Mouse (Mus musculus) R1 (cell line): ENCODE data around the gene Ankrd6.

Source experiments
- DNase-seq: peaks from one replicate; pipeline ENCODE4 v3.0.0-alpha.2; 2018; ENCODE audit warnings: low read depth, low spot score

The Ankrd6 gene

GRCm38 (mm10) chr4:32905913-32906312 lies 44.7 kb downstream of the Ankrd6 start:
- no peak for DNase-seq

DNA sequence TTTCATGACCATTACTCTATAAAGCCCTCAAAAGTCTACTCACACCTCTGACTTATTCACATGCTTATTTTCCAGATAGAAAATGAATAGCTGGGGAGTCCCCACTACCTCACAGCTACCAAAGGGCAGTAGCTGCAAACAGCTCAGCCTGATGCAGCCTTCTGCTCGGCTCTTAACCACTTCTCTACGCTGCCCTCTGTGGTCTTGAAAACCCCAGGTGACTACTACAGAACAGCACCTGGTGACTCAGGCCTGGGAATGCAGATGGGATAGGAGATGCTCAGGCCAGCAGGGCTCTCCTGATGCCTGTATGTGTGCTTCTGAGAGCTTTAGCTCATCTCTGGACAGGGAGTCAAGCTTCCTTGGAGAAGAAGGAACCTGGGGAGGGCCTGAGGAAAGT lies 45.3 kb downstream of the Ankrd6 start:
- DNase-seq, result no peak

- no peak for DNase-seq
Observed at GRCm38 (mm10) chr4:32903826-32904225, 46.8 kb downstream of the Ankrd6 start.

DNA sequence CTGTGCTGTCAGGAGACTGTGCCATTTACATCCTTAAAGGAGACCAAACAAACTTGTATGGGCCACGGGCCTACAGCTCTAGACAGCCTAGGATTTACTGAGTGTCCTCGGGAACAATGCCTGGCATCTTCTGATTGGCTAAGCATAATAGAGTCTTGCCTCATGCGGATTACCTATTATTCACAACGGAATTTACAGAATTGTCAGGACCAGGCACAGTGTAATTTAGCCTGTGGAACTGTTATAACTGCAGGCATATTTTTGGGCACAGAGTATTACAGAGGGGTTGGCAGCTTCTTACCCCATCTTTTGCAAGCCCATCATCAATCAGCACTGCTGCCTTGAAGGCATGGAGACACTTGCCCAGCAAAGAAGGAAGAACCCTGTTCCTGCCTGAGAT lies 51.6 kb downstream of the Ankrd6 start:
- no peak for DNase-seq

GRCm38 (mm10) chr4:32891341-32891740 lies 59.3 kb downstream of the Ankrd6 start:
- peak; percentile 65 for DNase-seq

DNA sequence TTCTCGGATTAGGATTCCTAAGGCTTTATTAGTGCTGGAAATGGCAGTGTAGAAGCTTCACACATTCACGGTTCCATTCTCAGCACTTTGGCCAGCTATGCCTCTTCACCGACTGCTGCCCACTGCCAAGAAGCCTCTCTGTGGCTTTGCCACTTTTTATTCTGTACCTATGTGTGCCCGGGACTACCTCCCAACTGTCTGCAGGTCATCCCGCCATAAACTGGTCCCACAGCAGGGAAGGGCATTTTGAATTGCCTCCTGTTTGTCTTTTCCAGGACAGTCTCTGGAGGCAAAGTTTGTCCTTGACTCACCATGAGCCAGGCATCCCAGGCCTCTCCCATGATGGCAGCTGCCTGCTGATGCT lies 59.9 kb downstream of the Ankrd6 start:
- no peak for DNase-seq

GRCm38 (mm10) chr4:32889996-32890734 lies 60.5 kb downstream of the Ankrd6 start:
- no peak for DNase-seq

DNA sequence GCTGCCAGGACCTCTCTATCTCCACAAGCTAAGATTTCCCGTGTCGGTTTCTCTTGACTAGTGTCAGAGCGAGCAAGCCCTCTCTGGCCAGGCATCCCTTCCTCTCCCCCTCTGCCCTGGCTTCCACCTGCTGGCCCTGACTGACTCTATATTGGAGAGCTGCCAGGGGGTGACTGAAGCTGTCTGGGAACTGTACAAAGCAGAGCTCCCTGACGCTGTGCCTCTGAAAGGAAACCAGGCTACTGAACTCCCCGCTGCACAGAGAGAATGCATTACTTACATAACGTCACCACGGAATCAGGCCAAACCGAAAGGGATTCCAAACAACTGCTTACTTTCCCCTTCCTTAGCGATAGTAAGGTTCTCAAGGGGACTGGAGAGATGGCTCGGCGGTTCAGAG lies 61.4 kb downstream of the Ankrd6 start:
- no peak for DNase-seq

DNA sequence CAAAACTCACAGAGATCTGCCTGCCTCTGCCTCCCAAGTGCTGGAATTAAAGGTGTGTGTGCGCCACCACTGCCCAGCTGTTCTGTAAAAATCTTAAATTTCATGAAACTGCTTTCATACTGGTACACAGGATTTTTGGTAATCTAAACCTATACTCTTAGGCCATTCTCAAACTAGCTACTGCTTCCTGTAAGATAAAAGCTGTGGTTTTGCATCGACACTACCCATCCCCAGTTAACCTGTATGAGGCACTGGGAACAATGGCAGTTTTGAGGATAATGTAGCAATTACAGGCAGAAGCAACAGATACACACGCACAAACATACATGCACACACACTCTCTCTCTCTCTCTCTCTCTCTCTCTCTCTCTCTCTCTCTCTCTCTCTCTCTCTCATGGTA lies 64.2 kb downstream of the Ankrd6 start:
- no peak for DNase-seq

DNA sequence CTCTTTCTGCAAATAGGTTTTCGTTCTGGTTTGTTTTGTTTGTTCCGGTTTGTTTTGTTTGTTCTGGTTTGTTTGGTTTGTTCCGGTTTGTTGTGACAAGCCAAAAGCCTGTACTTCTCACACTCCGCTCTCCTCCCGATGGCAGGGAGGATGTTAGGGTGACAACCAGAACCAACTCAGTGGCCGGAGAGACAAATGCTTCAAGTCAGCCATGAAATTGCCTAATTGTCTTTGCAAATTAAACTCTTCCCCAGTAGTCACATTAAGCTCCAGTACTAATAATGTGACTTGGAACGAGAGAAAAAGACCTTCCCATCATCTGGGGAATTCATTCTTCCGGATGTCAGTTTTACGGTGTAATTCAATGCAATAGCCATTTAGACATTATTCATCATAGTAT lies 66.0 kb downstream of the Ankrd6 start:
- no peak for DNase-seq

- DNase-seq, result no peak
Observed at GRCm38 (mm10) chr4:32881001-32881400, 69.6 kb downstream of the Ankrd6 start.

DNA sequence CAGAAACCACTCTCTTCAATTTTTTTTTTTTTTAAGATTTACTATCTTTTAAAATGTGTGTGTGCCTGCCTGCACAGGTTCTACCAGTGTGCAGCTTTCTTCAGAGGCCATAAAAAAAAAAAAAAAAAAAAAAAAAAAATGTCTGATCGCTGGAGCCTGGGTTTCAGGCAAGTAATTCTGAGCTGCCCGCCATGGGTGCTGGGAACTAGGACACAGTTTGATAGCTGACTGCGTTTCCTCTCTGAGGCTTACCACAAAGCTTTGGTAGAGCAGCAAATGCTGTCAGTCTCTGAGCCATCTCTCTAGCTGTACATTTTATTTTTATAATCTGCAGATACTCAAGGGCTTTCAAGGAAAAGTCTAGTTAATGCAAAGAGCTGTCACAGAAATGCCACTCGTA lies 76.0 kb downstream of the Ankrd6 start:
- no peak for DNase-seq

GRCm38 (mm10) chr4:32872189-32872749 lies 78.4 kb downstream of the Ankrd6 start:
- DNase-seq, result peak; percentile 61

DNA sequence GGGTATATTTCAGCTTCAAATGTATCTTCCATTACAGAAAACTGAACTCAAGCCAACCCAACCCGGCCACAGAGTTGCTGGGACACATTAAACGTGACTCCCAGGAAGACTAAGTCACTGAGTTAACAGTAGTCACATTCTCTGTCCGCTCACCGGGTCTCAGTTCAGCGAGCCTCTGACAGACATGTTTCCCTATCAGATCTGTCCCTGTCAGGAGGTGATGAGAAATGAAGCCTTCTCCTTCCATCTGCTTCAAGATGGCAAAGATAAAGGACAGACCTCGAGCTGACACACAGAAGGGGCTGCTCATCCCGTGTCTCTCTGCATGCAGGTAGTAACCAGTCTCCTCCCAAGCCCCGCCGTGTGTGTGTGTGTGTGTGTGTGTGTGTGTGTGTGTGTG lies 81.3 kb downstream of the Ankrd6 start:
- no peak for DNase-seq

DNA sequence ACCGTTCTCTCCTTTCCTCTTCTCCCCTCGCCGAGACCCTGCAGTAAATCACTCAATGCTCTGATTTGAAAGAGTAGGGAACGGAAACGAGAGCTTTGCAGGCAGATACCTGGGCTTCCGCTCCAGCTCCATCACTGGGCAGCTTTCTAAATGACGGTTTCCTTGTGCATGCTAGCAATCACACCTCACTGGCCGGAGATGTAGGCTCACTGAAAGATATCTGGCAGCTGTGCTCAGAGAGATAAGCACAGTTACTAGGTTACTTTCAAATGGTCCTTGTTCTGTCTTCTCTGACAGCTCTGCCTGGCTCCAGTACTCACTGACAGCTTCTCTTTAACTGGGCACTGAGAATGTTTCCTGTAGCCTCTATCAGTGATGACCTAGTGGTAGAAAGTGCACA lies 81.8 kb downstream of the Ankrd6 start:
- DNase-seq, result no peak

DNA sequence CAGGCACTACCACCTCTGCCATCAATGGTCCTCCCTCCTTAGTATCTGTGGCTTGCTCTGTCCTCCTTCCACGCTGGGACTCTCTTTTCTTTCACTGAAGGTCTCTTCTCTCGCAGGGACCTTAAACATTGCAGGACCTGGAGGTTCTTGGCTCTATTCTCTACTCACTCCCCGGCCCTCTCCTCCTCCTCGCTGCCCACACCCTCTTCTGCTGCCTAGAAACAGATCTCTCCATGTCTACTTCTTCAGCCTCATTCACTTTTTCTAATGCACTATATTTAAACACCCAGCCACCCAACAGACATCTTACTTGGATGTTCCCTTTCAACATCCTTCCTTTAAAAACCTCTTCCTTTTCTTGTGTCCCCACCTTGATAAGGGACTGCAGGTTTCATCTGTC lies 82.2 kb downstream of the Ankrd6 start:
- no peak for DNase-seq

- peak; percentile 31 for DNase-seq
Observed at GRCm38 (mm10) chr4:32867460-32867859, 83.2 kb downstream of the Ankrd6 start.

DNA sequence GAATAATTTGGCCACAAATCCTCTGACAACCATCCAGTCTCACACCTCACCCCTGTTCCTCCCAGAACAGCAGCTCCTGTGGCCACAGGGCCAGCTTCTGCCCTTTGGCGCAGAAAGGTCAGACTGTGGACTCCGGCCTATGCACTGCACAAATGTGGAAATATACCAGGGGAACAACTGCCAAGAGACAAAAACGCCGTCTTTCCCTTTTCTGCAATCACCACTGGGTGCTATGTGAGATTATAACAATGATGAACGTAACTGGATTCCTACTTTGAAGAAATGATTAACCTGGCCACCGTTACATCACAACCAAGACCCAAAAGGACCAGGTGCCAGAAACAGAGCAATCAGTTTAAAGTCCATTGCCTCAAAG lies 85.8 kb downstream of the Ankrd6 start:
- no peak for DNase-seq

- peak; percentile 33 for DNase-seq
Observed at GRCm38 (mm10) chr4:32864131-32864866, 86.3 kb downstream of the Ankrd6 start.

GRCm38 (mm10) chr4:32863447-32864130 lies 87.1 kb downstream of the Ankrd6 start:
- peak; percentile 52 for DNase-seq

DNA sequence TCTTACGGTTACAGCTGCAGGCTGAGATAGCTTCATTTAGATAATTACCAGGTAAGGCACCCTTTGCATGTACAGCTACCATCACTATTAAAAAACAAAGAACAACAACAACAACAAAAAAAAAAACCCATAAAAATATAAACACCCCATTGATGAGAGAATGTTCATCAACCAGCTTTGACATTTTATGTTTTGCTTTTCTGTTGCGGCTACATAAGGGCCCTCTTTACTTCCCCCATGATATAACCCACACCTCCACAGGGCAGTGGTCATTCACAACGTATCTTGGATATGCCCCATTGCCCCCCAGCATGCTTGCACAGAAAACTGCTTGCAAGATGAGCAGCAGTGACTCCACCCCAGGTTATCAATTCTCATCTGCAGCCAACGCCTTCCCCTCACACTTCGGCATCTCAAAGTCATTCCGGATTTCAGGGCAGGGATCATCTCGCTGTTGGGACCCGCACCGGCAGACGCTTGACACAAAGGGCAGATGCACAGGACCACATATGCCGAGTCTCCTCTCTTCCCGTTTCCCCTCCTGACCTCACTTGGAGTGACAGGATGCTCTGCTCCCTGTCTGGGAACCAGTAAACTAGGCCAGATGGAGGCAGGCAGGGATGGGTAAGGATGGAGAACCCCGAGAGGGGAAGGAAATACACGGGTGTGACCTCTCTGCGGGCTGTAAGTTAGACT lies 87.7 kb downstream of the Ankrd6 start:
- DNase-seq, result no peak
